Comparison of ENCODE assay signal across 43 mouse cellular contexts in the genomic region with DNA sequence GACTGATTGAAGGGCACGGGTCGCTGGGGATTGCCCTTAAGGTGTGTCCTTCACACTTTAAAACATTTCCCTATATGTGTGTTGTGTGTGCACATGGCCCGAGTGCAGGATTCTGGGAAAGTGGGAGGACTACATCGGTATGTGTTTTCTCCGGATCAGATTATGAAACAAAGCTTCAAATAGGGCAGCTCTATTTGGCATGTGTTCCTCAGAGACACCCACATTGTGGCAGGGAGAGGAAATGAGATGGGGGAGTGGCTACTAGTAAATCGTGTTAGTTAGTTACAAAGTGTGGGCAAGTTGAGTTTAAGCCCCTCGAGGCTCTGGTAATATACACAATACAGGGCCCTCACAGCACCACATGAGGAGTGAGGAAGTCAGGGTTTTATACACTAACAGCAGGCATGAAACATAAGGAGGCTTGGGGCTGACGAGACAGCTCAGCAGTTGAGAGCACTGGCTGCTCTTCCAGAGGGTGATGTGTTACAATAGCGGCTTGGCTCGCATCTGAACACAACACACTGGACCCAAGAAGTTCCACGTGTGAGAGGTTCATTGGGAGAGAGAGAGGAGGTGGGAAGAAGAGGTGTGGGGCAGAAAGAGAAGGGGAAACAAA. TPM values are rescaled to one million over a fixed set of nuclear protein-coding genes. Genes with fewer than 3 reads are reported as not detected.
DNase-seq lines count a peak whose midpoint lies in the region; ATAC-seq and TF ChIP-seq lines count a peak whose summit lies in the region.
"Had no signal": no experiment of that assay in that cellular context is flagged by ENCODE, and none has a peak within 500 bp of the region (broad histone marks: within the 10 kb centered on the region; RNA-seq: fewer than 3 reads in every experiment).

No protein-coding gene starts in this region.

- peaks cover 6% of the 10 kb centered on the region for H3K9me3 ChIP-seq in intestine, embryonic 16.5 days (ENCODE audit: control insufficient read depth, low read length)
- H3K9me3 ChIP-seq in intestine, embryonic 15.5 days = no peaks in the 10 kb centered on the region; the same call in 1 of the 2 replicates
- H3K9me3 ChIP-seq in intestine, postnatal 0 days (ENCODE audit: control insufficient read depth) = no peaks in the 10 kb centered on the region
- H3K9me3 ChIP-seq: hindbrain, embryonic 15.5 days; liver, embryonic 13.5 days; megakaryocyte, embryonic 14.5 days; midbrain, embryonic 12.5 days; neural tube, embryonic 13.5 days; stomach, embryonic 15.5 days had no signal

- peak; percentile 7; the same call in 1 of the 2 replicates for ATAC-seq in intestine, embryonic 16.5 days
- no peak for ATAC-seq in intestine, embryonic 15.5 days
- peak; percentile 53; the same call in 1 of the 2 replicates for ATAC-seq in common myeloid progenitor, adult 5-6 weeks (replicated peaks; ENCODE audit: low read depth, poor library complexity, severe bottlenecking)
- ATAC-seq in intestine, postnatal 0 days = peak; percentile 48
- ATAC-seq: CD4-positive, CD25-positive, alpha-beta regulatory T cell, adult 4 months; inflammation-experienced regulatory T-cells, adult 6 months; lung, postnatal 0 days had no signal

- intact Hi-C loops in left cerebral cortex, postnatal 36 days (cut with DNase I) = no loop called here

- H3K4me1 ChIP-seq in intestine, embryonic 16.5 days (ENCODE audit: control insufficient read depth, insufficient read depth, low read length) = peaks cover 20% of the 10 kb centered on the region
- 0 out of 2 replicates have a peak, but pooled peaks cover 6% of the 10 kb centered on the region for H3K4me1 ChIP-seq in intestine, embryonic 15.5 days (replicated peaks)
- peaks cover 9% of the 10 kb centered on the region; the same call in 1 of the 2 replicates for H3K4me1 ChIP-seq in intestine, postnatal 0 days (replicated peaks; ENCODE audit: control insufficient read depth, insufficient read depth, low read length)
- H3K4me1 ChIP-seq: neural tube, embryonic 13.5 days; stomach, embryonic 15.5 days had no signal

- H3K4me3 ChIP-seq in intestine, embryonic 16.5 days (ENCODE audit: low read length) = no peak overlapping the region
- no peak overlapping the region for H3K4me3 ChIP-seq in intestine, embryonic 15.5 days (replicated peaks)
- no peak overlapping the region for H3K4me3 ChIP-seq in intestine, postnatal 0 days (ENCODE audit: low read depth, low read length)
- H3K4me3 ChIP-seq: erythroblast, embryonic 14.5 days; heart, embryonic 13.5 days; hindbrain, embryonic 10.5 days; hindbrain, embryonic 15.5 days; limb, embryonic 13.5 days; liver, embryonic 13.5 days; megakaryocyte, embryonic 14.5 days; midbrain, embryonic 12.5 days; myocyte; neural tube, embryonic 13.5 days; stomach, embryonic 15.5 days had no signal

- 76% methylated on average over 11 of the region's 11 CpGs for WGBS in intestine, embryonic 16.5 days
- 76% methylated on average over 11 of the region's 11 CpGs for WGBS in intestine, embryonic 15.5 days
- WGBS in intestine, postnatal 0 days = 57% methylated on average over 11 of the region's 11 CpGs

- no peak overlapping the region for H3K4me2 ChIP-seq in intestine, embryonic 16.5 days (ENCODE audit: low read depth, low read length)
- no peak overlapping the region for H3K4me2 ChIP-seq in intestine, embryonic 15.5 days (replicated peaks)
- H3K4me2 ChIP-seq in intestine, postnatal 0 days (replicated peaks; ENCODE audit: low read depth) = no peak overlapping the region
- H3K4me2 ChIP-seq: heart, embryonic 13.5 days; hindbrain, embryonic 15.5 days; limb, embryonic 13.5 days; liver, embryonic 13.5 days; midbrain, embryonic 12.5 days; neural tube, embryonic 13.5 days; stomach, embryonic 15.5 days had no signal

- no peaks in the 10 kb centered on the region for H3K36me3 ChIP-seq in intestine, embryonic 16.5 days (ENCODE audit: control insufficient read depth, insufficient read depth, low read length)
- no peaks in the 10 kb centered on the region for H3K36me3 ChIP-seq in intestine, embryonic 15.5 days
- no peaks in the 10 kb centered on the region for H3K36me3 ChIP-seq in intestine, postnatal 0 days (ENCODE audit: control insufficient read depth, insufficient read depth)
- H3K36me3 ChIP-seq: heart, embryonic 13.5 days; hindbrain, embryonic 10.5 days; hindbrain, embryonic 15.5 days; limb, embryonic 13.5 days; liver, embryonic 13.5 days; midbrain, embryonic 12.5 days; neural tube, embryonic 13.5 days; stomach, embryonic 15.5 days had no signal

- DNase-seq in left cerebral cortex, adult 18-20 months (ENCODE audit: low spot score in 2 of 2) = peak; percentile 7 to 16
- DNase-seq in left cerebral cortex, postnatal 36 days (ENCODE audit: low spot score in 2 of 2) = no peak
- no peak for DNase-seq in kidney, adult 11 months
- DNase-seq: adrenal gland, postnatal 25 days; cerebellum, adult 18-20 months; cerebellum, postnatal 10 days; heart, postnatal 10 days; kidney, postnatal 14 days; liver, embryonic 13.5 days; lung, adult 18-20 months; lung, postnatal 4 days; right cerebral cortex, postnatal 14 days; thymus, adult 18-20 months; thymus, postnatal 25 days had no signal

- H3K27ac ChIP-seq in intestine, embryonic 16.5 days (ENCODE audit: low read length) = peak overlapping the region; percentile 69
- no peak overlapping the region for H3K27ac ChIP-seq in intestine, embryonic 15.5 days
- H3K27ac ChIP-seq in intestine, postnatal 0 days (ENCODE audit: low read depth, low read length) = peak overlapping the region; percentile 84
- H3K27ac ChIP-seq: heart, embryonic 13.5 days; hindbrain, embryonic 10.5 days; hindbrain, embryonic 15.5 days; limb, embryonic 13.5 days; liver, embryonic 13.5 days; midbrain, embryonic 12.5 days; neural tube, embryonic 13.5 days; stomach, embryonic 15.5 days had no signal

- no peak overlapping the region for H3K9ac ChIP-seq in intestine, embryonic 16.5 days (ENCODE audit: low read depth, low read length)
- H3K9ac ChIP-seq in intestine, embryonic 15.5 days = no peak overlapping the region
- no peak overlapping the region for H3K9ac ChIP-seq in intestine, postnatal 0 days (ENCODE audit: low read depth, low read length)
- H3K9ac ChIP-seq: heart, embryonic 13.5 days; hindbrain, embryonic 15.5 days; limb, embryonic 13.5 days; liver, embryonic 13.5 days; midbrain, embryonic 12.5 days; neural tube, embryonic 13.5 days; stomach, embryonic 15.5 days had no signal

- no peaks in the 10 kb centered on the region for H3K27me3 ChIP-seq in intestine, embryonic 16.5 days (replicated peaks; ENCODE audit: control insufficient read depth, insufficient read depth, low read length)
- H3K27me3 ChIP-seq in intestine, embryonic 15.5 days (replicated peaks) = no peaks in the 10 kb centered on the region
- no peaks in the 10 kb centered on the region for H3K27me3 ChIP-seq in intestine, postnatal 0 days (replicated peaks; ENCODE audit: control insufficient read depth, insufficient read depth, low read length)
- H3K27me3 ChIP-seq: heart, embryonic 13.5 days; hindbrain, embryonic 15.5 days; limb, embryonic 13.5 days; liver, embryonic 13.5 days; megakaryocyte, embryonic 14.5 days; midbrain, embryonic 12.5 days; neural tube, embryonic 13.5 days; stomach, embryonic 15.5 days had no signal

- TF ChIP-seq CTCF in intestine, postnatal 0 days (IDR thresholded peaks at IDR 0.05; ENCODE audit: low read depth) = no peak

RNA-seq across cellular contexts. Expression of gene Reg4, which starts 28.0 kb away (rescaled TPM):
- polyA plus RNA-seq in intestine, embryonic 16.5 days (2015; fragmentation: Nextera tagmentation; extraction: Ambion mirVana) = 28.4 and 37.9 TPM in 2 replicates
- 14.3 and 18.3 TPM in 2 replicates for polyA plus RNA-seq in intestine, embryonic 15.5 days (2015; fragmentation: Nextera tagmentation; extraction: Ambion mirVana)
- not detected for total RNA-seq in left cerebral cortex, adult 18-20 months (2021)
- total RNA-seq in left cerebral cortex, postnatal 36 days (2021) = not detected
- total RNA-seq in common myeloid progenitor, adult 5-6 weeks (2017) = not detected in 2 replicates
- polyA plus RNA-seq in intestine, postnatal 0 days (2015; fragmentation: Nextera tagmentation; extraction: Ambion mirVana) = 90.6 and 144 TPM in 2 replicates
- total RNA-seq: adrenal gland, adult 18-20 months; adrenal gland, postnatal 25 days; gastrocnemius, adult 8-10 months; gastrocnemius, postnatal 4 days; heart, adult 8-10 months; heart, postnatal 10 days; layer of hippocampus, adult 8-10 months; left cerebral cortex, postnatal 14 days; midbrain, postnatal 0 days had no signal
- polyA plus RNA-seq: brain, embryonic 14.5 days; CD4-positive, CD25-positive, alpha-beta regulatory T cell, adult 4 months; cortical plate, adult 2 months; embryonic facial prominence, embryonic 14.5 days; erythroblast, embryonic 14.5 days; forebrain, embryonic 11.5 days; heart, embryonic 13.5 days; hindbrain, embryonic 10.5 days; hindbrain, embryonic 15.5 days; inflammation-experienced regulatory T-cells, adult 6 months; kidney, embryonic 14.5 days; limb, embryonic 13.5 days; liver, embryonic 13.5 days; lung, postnatal 0 days; midbrain, embryonic 12.5 days; midbrain, postnatal 0 days; myocyte; neural tube, embryonic 13.5 days had no signal

RNA-seq across cellular contexts. Expression of gene Hmgcs2, which starts 30.3 kb away (rescaled TPM):
- 352 and 475 TPM in 2 replicates for polyA plus RNA-seq in intestine, embryonic 16.5 days (2015; fragmentation: Nextera tagmentation; extraction: Ambion mirVana)
- polyA plus RNA-seq in intestine, embryonic 15.5 days (2015; fragmentation: Nextera tagmentation; extraction: Ambion mirVana) = 149 and 177 TPM in 2 replicates
- total RNA-seq in left cerebral cortex, adult 18-20 months (2021) = 1 to 10 TPM; 5.2 to 6.4 TPM
- 10 to 100 TPM in 1 of 2 experiments, 1 to 10 TPM in 1; 7.1 to 11.3 TPM for total RNA-seq in left cerebral cortex, postnatal 36 days (2021)
- 0.05 and 0.58 TPM in 2 replicates for total RNA-seq in common myeloid progenitor, adult 5-6 weeks (2017)
- polyA plus RNA-seq in intestine, postnatal 0 days (2015; fragmentation: Nextera tagmentation; extraction: Ambion mirVana) = 649 and 754 TPM in 2 replicates
- polyA plus RNA-seq: CD4-positive, CD25-positive, alpha-beta regulatory T cell, adult 4 months; inflammation-experienced regulatory T-cells, adult 6 months; myocyte had no signal

Comparison
In these comparisons a context has a peak if more than half of its experiments do, and no peak if none do; other contexts are left out.
1. DNase-seq: peak in left cerebral cortex, adult 18-20 months (2 of 2); none in left cerebral cortex, postnatal 36 days (0 of 2) and kidney, adult 11 months (single experiment).